Mouse (Mus musculus) embryonic facial prominence, embryonic 12.5 days (tissue): ENCODE data around the gene Arl5c. TPM values are rescaled to one million over a fixed set of nuclear protein-coding genes. Genes with fewer than 3 reads are reported as not detected.

ENCODE experiments used
- ATAC-seq: fragments of 200-750 bp; cut with Nextera tagmentation; 2 replicates; pipeline ENCODE4 v1.8.0; 2017; ENCODE audit not compliant: insufficient number of reproducible peaks, insufficient read depth, low FRiP score, low TSS enrichment
- H3K27ac ChIP-seq: fragments of 300-500 bp; sonication (generic); 2 replicates; pipeline ENCODE4 v1.5.1; 2016; ENCODE audit warnings: mild to moderate bottlenecking
- H3K27me3 ChIP-seq: fragments of 300-500 bp; sonication (generic); 2 replicates; pipeline ENCODE4 v1.6.1; 2016; ENCODE audit warnings: mild to moderate bottlenecking, moderate library complexity
- H3K36me3 ChIP-seq: fragments of 300-500 bp; sonication (generic); 2 replicates; pipeline ENCODE4 v1.6.1; 2016; ENCODE audit warnings: mild to moderate bottlenecking
- H3K4me1 ChIP-seq: fragments of 300-500 bp; sonication (generic); 2 replicates; pipeline ENCODE4 v1.6.1; 2016
- H3K4me2 ChIP-seq: fragments of 300-500 bp; sonication (generic); replicated peaks from 2 replicates; pipeline ENCODE4 v1.6.1; 2016; ENCODE audit warnings: mild to moderate bottlenecking, moderate library complexity
- H3K4me3 ChIP-seq: fragments of 300-500 bp; sonication (generic); 2 replicates; pipeline ENCODE4 v1.5.1; 2016; ENCODE audit warnings: mild to moderate bottlenecking
- H3K9ac ChIP-seq: fragments of 300-500 bp; sonication (generic); 2 replicates; pipeline ENCODE4 v1.6.1; 2016; ENCODE audit warnings: mild to moderate bottlenecking, moderate library complexity
- H3K9me3 ChIP-seq: fragments of 300-500 bp; sonication (generic); 2 replicates; pipeline ENCODE4 v1.6.1; 2016; ENCODE audit warnings: mild to moderate bottlenecking, moderate library complexity
- WGBS: fragments of 180-500 bp; shearing (Covaris S2); methylation state at CpG from one replicate; pipeline ENCODE4 v1.1.7; 2016; 5-methylcytosine and 5-hydroxymethylcytosine counted together
- polyA plus RNA-seq: library from polyadenylated mRNA; unstranded; fragments of >200 nt; fragmentation: Nextera tagmentation; extraction: Ambion mirVana; gene quantifications from 2 replicates; pipeline ENCODE4 v1.2.1, GENCODE M21; 2016

The Arl5c gene
- polyA plus RNA-seq, 1 experiment from 2014 or later: 6.9 TPM

GRCm38 (mm10) chr11:98018858-98019641 lies 23.1 kb upstream of the Arl5c start:
- Histone ChIP-seq H3K9me3 (no peaks in the 10 kb centered on the region), H3K27me3 (no peaks in the 10 kb centered on the region), H3K4me1 (peaks cover 43% of the 10 kb centered on the region), H3K36me3 (peaks cover 37% of the 10 kb centered on the region), H3K4me3 (0 out of 2 replicates have a peak overlapping the region, but pooled peaks have one; percentile 7), H3K27ac (peak overlapping the region; percentile 24; the same call in 1 of the 2 replicates), H3K9ac (peak overlapping the region; percentile 39; the same call in 1 of the 2 replicates), H3K4me2 (peak overlapping the region; percentile 85; the same call in 1 of the 2 replicates)
- 32% methylated on average over 10 of the region's 10 CpGs for WGBS
- ATAC-seq: no peak

- peaks cover 41% of the 10 kb centered on the region for H3K36me3 ChIP-seq
- ATAC-seq: no peak
- no peaks in the 10 kb centered on the region for H3K9me3 ChIP-seq
- 50% methylated on average over 6 of the region's 6 CpGs for WGBS
- peaks cover 41% of the 10 kb centered on the region for H3K4me1 ChIP-seq
- no peak overlapping the region for H3K4me3 ChIP-seq
- no peak overlapping the region for H3K27ac ChIP-seq
- no peak overlapping the region for H3K9ac ChIP-seq
- H3K27me3 ChIP-seq: no peaks in the 10 kb centered on the region
- H3K4me2 ChIP-seq: no peak overlapping the region
Observed at GRCm38 (mm10) chr11:98018222-98018621, 22.2 kb upstream of the Arl5c start.

- H3K27ac ChIP-seq: no peak overlapping the region
- WGBS: 61% methylated on average over 4 of the region's 4 CpGs
- peak overlapping the region; percentile 15; the same call in 1 of the 2 replicates for H3K9ac ChIP-seq
- H3K36me3 ChIP-seq: peaks cover 47% of the 10 kb centered on the region
- H3K4me2 ChIP-seq: no peak overlapping the region
- H3K9me3 ChIP-seq: no peaks in the 10 kb centered on the region
- H3K4me1 ChIP-seq: peaks cover 37% of the 10 kb centered on the region
- H3K4me3 ChIP-seq: no peak overlapping the region
- H3K27me3 ChIP-seq: no peaks in the 10 kb centered on the region
- ATAC-seq: no peak
Observed at GRCm38 (mm10) chr11:98016824-98017223, 20.8 kb upstream of the Arl5c start.

GRCm38 (mm10) chr11:98016177-98016576 lies 20.2 kb upstream of the Arl5c start:
- Histone ChIP-seq H3K9ac (no peak overlapping the region), H3K27me3 (no peaks in the 10 kb centered on the region), H3K9me3 (no peaks in the 10 kb centered on the region), H3K4me3 (no peak overlapping the region), H3K4me2 (no peak overlapping the region), H3K27ac (no peak overlapping the region), H3K4me1 (peaks cover 31% of the 10 kb centered on the region), H3K36me3 (peaks cover 52% of the 10 kb centered on the region)
- ATAC-seq: no peak
- 92% methylated on average over 5 of the region's 5 CpGs for WGBS

- Histone ChIP-seq H3K9me3 (no peaks in the 10 kb centered on the region), H3K4me3 (no peak overlapping the region), H3K4me2 (no peak overlapping the region), H3K27ac (no peak overlapping the region), H3K36me3 (peaks cover 76% of the 10 kb centered on the region), H3K4me1 (no peaks in the 10 kb centered on the region), H3K27me3 (no peaks in the 10 kb centered on the region), H3K9ac (no peak overlapping the region)
- WGBS: 85% methylated on average over 10 of the region's 10 CpGs
- no peak for ATAC-seq
Observed at GRCm38 (mm10) chr11:98012831-98013230, 16.9 kb upstream of the Arl5c start.

- Histone ChIP-seq H3K4me1 (no peaks in the 10 kb centered on the region), H3K27ac (no peak overlapping the region), H3K4me3 (no peak overlapping the region), H3K4me2 (no peak overlapping the region), H3K36me3 (peaks cover 77% of the 10 kb centered on the region), H3K9me3 (no peaks in the 10 kb centered on the region), H3K9ac (no peak overlapping the region), H3K27me3 (no peaks in the 10 kb centered on the region)
- WGBS: 56% methylated on average over 9 of the region's 9 CpGs
- ATAC-seq: no peak
Observed at GRCm38 (mm10) chr11:98011716-98012115, 15.7 kb upstream of the Arl5c start.

- WGBS: 79% methylated on average over 11 of the region's 11 CpGs
- Histone ChIP-seq H3K4me1 (peaks cover 12% of the 10 kb centered on the region), H3K4me3 (no peak overlapping the region), H3K9ac (no peak overlapping the region), H3K27me3 (peaks cover 3% of the 10 kb centered on the region; the same call in 1 of the 2 replicates), H3K4me2 (no peak overlapping the region), H3K36me3 (peaks cover 70% of the 10 kb centered on the region), H3K27ac (no peak overlapping the region), H3K9me3 (no peaks in the 10 kb centered on the region)
- ATAC-seq: no peak
Observed at GRCm38 (mm10) chr11:98008087-98008486, 12.1 kb upstream of the Arl5c start.

GRCm38 (mm10) chr11:98005686-98006085 lies 9.7 kb upstream of the Arl5c start:
- Histone ChIP-seq H3K27ac (no peak overlapping the region), H3K4me1 (peaks cover 33% of the 10 kb centered on the region), H3K27me3 (peaks cover 19% of the 10 kb centered on the region), H3K9me3 (no peaks in the 10 kb centered on the region), H3K9ac (no peak overlapping the region), H3K36me3 (peaks cover 55% of the 10 kb centered on the region), H3K4me3 (no peak overlapping the region), H3K4me2 (no peak overlapping the region)
- WGBS: 78% methylated on average over 10 of the region's 10 CpGs
- ATAC-seq: no peak

GRCm38 (mm10) chr11:98005076-98005475 lies 9.1 kb upstream of the Arl5c start:
- Histone ChIP-seq H3K27ac (no peak overlapping the region), H3K9me3 (no peaks in the 10 kb centered on the region), H3K4me2 (no peak overlapping the region), H3K4me3 (no peak overlapping the region), H3K27me3 (peaks cover 19% of the 10 kb centered on the region), H3K36me3 (peaks cover 49% of the 10 kb centered on the region), H3K4me1 (peaks cover 34% of the 10 kb centered on the region), H3K9ac (no peak overlapping the region)
- 44% methylated on average over 13 of the region's 13 CpGs for WGBS
- no peak for ATAC-seq

GRCm38 (mm10) chr11:98004161-98004560 lies 8.2 kb upstream of the Arl5c start:
- no peak for ATAC-seq
- no peak overlapping the region for H3K4me3 ChIP-seq
- peaks cover 19% of the 10 kb centered on the region for H3K27me3 ChIP-seq
- no peak overlapping the region for H3K9ac ChIP-seq
- peaks cover 34% of the 10 kb centered on the region for H3K4me1 ChIP-seq
- 0 out of 2 replicates have a peak overlapping the region, but pooled peaks have one; percentile 11 for H3K27ac ChIP-seq
- H3K9me3 ChIP-seq: no peaks in the 10 kb centered on the region
- H3K36me3 ChIP-seq: peaks cover 40% of the 10 kb centered on the region
- no peak overlapping the region for H3K4me2 ChIP-seq
- WGBS: 72% methylated on average over 8 of the region's 8 CpGs

GRCm38 (mm10) chr11:98003171-98003671 lies 7.2 kb upstream of the Arl5c start:
- no peak overlapping the region for H3K4me3 ChIP-seq
- H3K4me2 ChIP-seq: 0 out of 2 replicates have a peak overlapping the region, but pooled peaks have one; percentile 18
- 45% methylated on average over 17 of the region's 17 CpGs for WGBS

GRCm38 (mm10) chr11:98002627-98003026 lies 6.6 kb upstream of the Arl5c start:
- ATAC-seq: no peak
- Histone ChIP-seq H3K4me1 (peaks cover 34% of the 10 kb centered on the region), H3K36me3 (peaks cover 27% of the 10 kb centered on the region), H3K9me3 (no peaks in the 10 kb centered on the region), H3K27me3 (peaks cover 19% of the 10 kb centered on the region), H3K4me3 (no peak overlapping the region), H3K4me2 (0 out of 2 replicates have a peak overlapping the region, but pooled peaks have one; percentile 18), H3K27ac (no peak overlapping the region), H3K9ac (no peak overlapping the region)
- WGBS: 19% methylated on average over 12 of the region's 12 CpGs

More at GRCm38 (mm10) chr11:98003171-98003671, 7.2 kb upstream of the Arl5c start:
- Histone ChIP-seq H3K27me3 (peaks cover 19% of the 10 kb centered on the region), H3K9me3 (no peaks in the 10 kb centered on the region), H3K9ac (no peak overlapping the region), H3K4me1 (peaks cover 34% of the 10 kb centered on the region), H3K27ac (no peak overlapping the region), H3K36me3 (peaks cover 33% of the 10 kb centered on the region)
- ATAC-seq: no peak
